Mouse (Mus musculus): ENCODE data around the gene Kmt5c. TPM values are rescaled to one million over a fixed set of nuclear protein-coding genes. Genes with fewer than 3 reads are reported as not detected.
"Not testable (repeated sequence)": the region's sequence is repeated elsewhere in the genome, so short reads cannot be mapped to it uniquely, and the experiment has no call there.

Kmt5c gene
- polyA plus RNA-seq, 1 experiment from 2014 or later, result 100 TPM

- H3K36me3 ChIP-seq, result no peaks in the 10 kb centered on the region
- H3K9me3 ChIP-seq (replicated peaks), result no peaks in the 10 kb centered on the region
- peaks cover 21% of the 10 kb centered on the region for H3K4me1 ChIP-seq
- peak within 1 kb of the TSS; percentile 53 for H3K27ac ChIP-seq
- DNase-seq (ENCODE audit: low spot score), result no peak
- 66% methylated on average over 2 of the region's 2 CpGs for WGBS
- peaks cover 45% of the 10 kb centered on the region for H3K27me3 ChIP-seq (ENCODE audit: low read depth, poor library complexity, severe bottlenecking)
- H3K4me3 ChIP-seq, result peak within 1 kb of the TSS; percentile 21; the same call in 1 of the 2 replicates
Measured at GRCm38 (mm10) chr7:4782759-4783158, 42.8 kb downstream of the Kmt5c start, which contains the start of the genes Il11 and Tmem190. Gene Il11, minus strand, starts transcription at chr7:4782859. Gene Tmem190, plus strand, starts transcription at chr7:4782937.

- Histone ChIP-seq H3K9me3 (replicated peaks) (no peaks in the 10 kb centered on the region), H3K4me3 (no peak overlapping the region), H3K36me3 (no peaks in the 10 kb centered on the region), H3K27ac (no peak overlapping the region), H3K4me1 (peaks cover 20% of the 10 kb centered on the region), H3K27me3 (ENCODE audit: low read depth, poor library complexity, severe bottlenecking) (peaks cover 45% of the 10 kb centered on the region)
- no peak for DNase-seq (ENCODE audit: low spot score)
- 83% methylated on average over 14 of the region's 14 CpGs for WGBS
Measured at GRCm38 (mm10) chr7:4783667-4784268, 43.9 kb downstream of the Kmt5c start.

GRCm38 (mm10) chr7:4788499-4789435 is 48.9 kb downstream of the Kmt5c start:
- Histone ChIP-seq H3K4me3 (peak overlapping the region; percentile 71), H3K4me1 (peaks cover 15% of the 10 kb centered on the region), H3K36me3 (peaks cover 4% of the 10 kb centered on the region), H3K27me3 (ENCODE audit: low read depth, poor library complexity, severe bottlenecking) (peaks cover 32% of the 10 kb centered on the region), H3K27ac (peak overlapping the region; percentile 89), H3K9me3 (replicated peaks) (no peaks in the 10 kb centered on the region)
- WGBS, result 3% methylated on average over 64 of the region's 64 CpGs
- peak; percentile 82 for DNase-seq (ENCODE audit: low spot score)

- Histone ChIP-seq H3K4me3 (peak within 1 kb of the TSS; percentile 71), H3K27me3 (ENCODE audit: low read depth, poor library complexity, severe bottlenecking) (peaks cover 32% of the 10 kb centered on the region), H3K4me1 (peaks cover 22% of the 10 kb centered on the region), H3K27ac (peak within 1 kb of the TSS; percentile 89), H3K9me3 (replicated peaks) (no peaks in the 10 kb centered on the region), H3K36me3 (peaks cover 11% of the 10 kb centered on the region)
- WGBS, result 9% methylated on average over 40 of the region's 40 CpGs
- DNase-seq (ENCODE audit: low spot score), result no peak
Measured at GRCm38 (mm10) chr7:4789436-4789935, 49.6 kb downstream of the Kmt5c start, which contains the start of gene Tmem238. Gene Tmem238, minus strand, starts transcription at chr7:4789656.

GRCm38 (mm10) chr7:4792278-4793212 is 52.6 kb downstream of the Kmt5c start, which contains the start of gene Rpl28:
Gene Rpl28, plus strand, starts transcription at chr7:4792874.
- 2% methylated on average over 54 of the region's 54 CpGs for WGBS
- Histone ChIP-seq H3K4me1 (peaks cover 23% of the 10 kb centered on the region), H3K4me3 (peak within 1 kb of the TSS; percentile 92), H3K27ac (peak within 1 kb of the TSS; percentile 96), H3K9me3 (replicated peaks) (no peaks in the 10 kb centered on the region), H3K36me3 (peaks cover 42% of the 10 kb centered on the region), H3K27me3 (ENCODE audit: low read depth, poor library complexity, severe bottlenecking) (peaks cover 32% of the 10 kb centered on the region)
- DNase-seq (ENCODE audit: low spot score), result peak; percentile 95

GRCm38 (mm10) chr7:4793248-4793647 is 53.3 kb downstream of the Kmt5c start:
- H3K9me3 ChIP-seq (replicated peaks); DNase-seq (ENCODE audit: low spot score): not testable (repeated sequence)
- Histone ChIP-seq H3K4me3 (peak overlapping the region; percentile 92), H3K4me1 (peaks cover 23% of the 10 kb centered on the region), H3K27me3 (ENCODE audit: low read depth, poor library complexity, severe bottlenecking) (peaks cover 25% of the 10 kb centered on the region), H3K36me3 (peaks cover 49% of the 10 kb centered on the region), H3K27ac (peak overlapping the region; percentile 96)
- 1% methylated on average over 31 of the region's 31 CpGs for WGBS

- Histone ChIP-seq H3K4me1 (peaks cover 19% of the 10 kb centered on the region), H3K9me3 (replicated peaks) (no peaks in the 10 kb centered on the region), H3K36me3 (peaks cover 49% of the 10 kb centered on the region), H3K4me3 (peak overlapping the region; percentile 92), H3K27me3 (ENCODE audit: low read depth, poor library complexity, severe bottlenecking) (peaks cover 21% of the 10 kb centered on the region), H3K27ac (peak overlapping the region; percentile 96)
- no peak for DNase-seq (ENCODE audit: low spot score)
- WGBS, result 40% methylated on average over 4 of the region's 4 CpGs
Measured at GRCm38 (mm10) chr7:4793674-4794073, 53.8 kb downstream of the Kmt5c start.

- Histone ChIP-seq H3K9me3 (replicated peaks) (no peaks in the 10 kb centered on the region), H3K36me3 (peaks cover 49% of the 10 kb centered on the region), H3K27me3 (ENCODE audit: low read depth, poor library complexity, severe bottlenecking) (peaks cover 10% of the 10 kb centered on the region), H3K27ac (no peak overlapping the region), H3K4me1 (peaks cover 10% of the 10 kb centered on the region), H3K4me3 (peak overlapping the region; percentile 92; the same call in 1 of the 2 replicates)
- WGBS, result 87% methylated on average over 3 of the region's 3 CpGs
- DNase-seq (ENCODE audit: low spot score), result no peak
Measured at GRCm38 (mm10) chr7:4794631-4795168, 54.8 kb downstream of the Kmt5c start.

GRCm38 (mm10) chr7:4795767-4796433 is 56.0 kb downstream of the Kmt5c start:
- no peak for DNase-seq (ENCODE audit: low spot score)
- peaks cover 10% of the 10 kb centered on the region for H3K4me1 ChIP-seq
- H3K27ac ChIP-seq, result no peak overlapping the region
- 0 out of 2 replicates have a peak, but pooled peaks cover under 1% of the 10 kb centered on the region for H3K27me3 ChIP-seq (ENCODE audit: low read depth, poor library complexity, severe bottlenecking)
- no peak overlapping the region for H3K4me3 ChIP-seq
- H3K9me3 ChIP-seq (replicated peaks), result no peaks in the 10 kb centered on the region
- peaks cover 49% of the 10 kb centered on the region for H3K36me3 ChIP-seq
- WGBS, result 82% methylated on average over 7 of the region's 7 CpGs
